Mouse (Mus musculus) brain, embryonic 14.5 days (tissue): ENCODE measurements around the gene Clec12b.

ENCODE experiments used
- CTCF ChIP-seq: fragments of 200-500 bp; IDR thresholded peaks from 2 replicates; pipeline ENCODE4 v1.5.1; 2012; ENCODE audit warnings: inconsistent platforms, mild to moderate bottlenecking, moderate library complexity, borderline replicate concordance; ENCODE audit not compliant: insufficient read depth, insufficient read length; ENCODE audit errors: extremely low read depth
- POLR2A ChIP-seq: fragments of 200-500 bp; IDR thresholded peaks from 2 replicates; pipeline ENCODE4 v1.6.1; 2012; ENCODE audit warnings: mild to moderate bottlenecking, inconsistent platforms, borderline replicate concordance; ENCODE audit not compliant: poor library complexity, insufficient read depth, insufficient read length, severe bottlenecking; ENCODE audit errors: extremely low read depth

- TF ChIP-seq CTCF (no peak), POLR2A (no peak)
Observed at GRCm38 (mm10) chr6:129396997-129397396, 11.3 kb upstream of the Clec12b start, which contains the start of gene Clec1b.
